Mouse (Mus musculus) liver, embryonic 14.5 days (tissue): ENCODE data around the gene Nek7.

Experiments used
- CTCF ChIP-seq: IDR thresholded peaks from 2 replicates; pipeline ENCODE4 v1.5.1; 2016; ENCODE audit warnings: antibody characterized with exemption, low read depth, control low read depth
- EP300 ChIP-seq: IDR thresholded peaks from 2 replicates; pipeline ENCODE4 v1.6.1; 2016; ENCODE audit warnings: antibody characterized with exemption, low read depth

DNA sequence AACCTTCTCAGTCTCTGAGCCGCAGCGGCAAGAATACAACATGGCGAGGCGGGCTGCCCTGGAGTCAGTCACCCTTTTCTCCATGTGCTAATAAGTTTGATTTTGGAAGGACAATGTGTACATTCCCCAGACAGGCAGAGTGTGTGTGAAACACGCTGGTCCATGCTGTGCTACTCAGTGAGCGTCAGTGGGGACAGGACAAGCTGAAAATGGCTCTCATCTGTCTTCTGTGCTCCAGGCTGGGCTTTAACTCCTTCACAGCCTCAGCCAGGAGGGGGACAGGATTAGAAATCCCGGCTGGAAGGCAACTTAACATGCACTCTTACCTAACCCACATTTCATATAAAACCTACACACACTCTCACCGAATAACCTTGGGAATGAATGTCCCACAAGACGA, 120.5 kb downstream of the Nek7 start:
- TF ChIP-seq CTCF = no peak
- no peak for TF ChIP-seq EP300
